In genomic region chr9:44318826-44319095, GRCm38 (mm10) we compare ENCODE assay signal across 8 mouse cellular contexts. TPM values are rescaled to one million over a fixed set of nuclear protein-coding genes. Genes with fewer than 3 reads are reported as not detected.
DNase-seq lines count a peak whose midpoint lies in the region; ATAC-seq and TF ChIP-seq lines count a peak whose summit lies in the region.

No protein-coding gene starts in this region.

- no peaks in the 10 kb centered on the region for H3K9me3 ChIP-seq in forebrain, embryonic 10.5 days
- no peaks in the 10 kb centered on the region for H3K9me3 ChIP-seq in kidney, postnatal 0 days (replicated peaks; ENCODE audit: low read length)
- no peaks in the 10 kb centered on the region for H3K9me3 ChIP-seq in midbrain, postnatal 0 days (ENCODE audit: low read length)

- DNase-seq in liver, adult 2 months (ENCODE audit: extremely low read depth, low read depth, low spot score) = no peak
- no peak for DNase-seq in liver
- no peak for DNase-seq in forebrain, embryonic 10.5 days (ENCODE audit: extremely low spot score, low spot score)
- no peak for DNase-seq in kidney, postnatal 0 days (ENCODE audit: low spot score)
- no peak for DNase-seq in midbrain, postnatal 0 days (ENCODE audit: low spot score)
- no peak for DNase-seq in spleen, postnatal 36 days (ENCODE audit: low spot score in 2 of 2)
- DNase-seq in left cerebral cortex, adult 9 months (ENCODE audit: low spot score in 2 of 2) = no peak

- peak overlapping the region; percentile 93 for H3K4me2 ChIP-seq in kidney, postnatal 0 days (ENCODE audit: low read length)
- peak overlapping the region; percentile 79 for H3K4me2 ChIP-seq in midbrain, postnatal 0 days (ENCODE audit: low read depth, low read length, poor library complexity, severe bottlenecking)

- H3K27me3 ChIP-seq in liver, adult 2 months (ENCODE audit: control insufficient read depth, insufficient read depth, low read length) = no peaks in the 10 kb centered on the region
- H3K27me3 ChIP-seq in forebrain, embryonic 10.5 days (ENCODE audit: poor library complexity, severe bottlenecking) = 0 out of 2 replicates have a peak, but pooled peaks cover 12% of the 10 kb centered on the region
- H3K27me3 ChIP-seq in kidney, postnatal 0 days (ENCODE audit: insufficient read depth, low read length) = no peaks in the 10 kb centered on the region
- H3K27me3 ChIP-seq in midbrain, postnatal 0 days (ENCODE audit: insufficient read depth, low read length) = no peaks in the 10 kb centered on the region

- peak overlapping the region; percentile 98 for H3K4me3 ChIP-seq in liver, adult 2 months (ENCODE audit: insufficient read depth, low read depth, low read length)
- H3K4me3 ChIP-seq in forebrain, embryonic 10.5 days = peak overlapping the region; percentile 91
- peak overlapping the region; percentile 84 for H3K4me3 ChIP-seq in kidney, postnatal 0 days (replicated peaks; ENCODE audit: low read depth, low read length)
- peak overlapping the region; percentile 92 for H3K4me3 ChIP-seq in midbrain, postnatal 0 days (ENCODE audit: low read depth, low read length)

- peak overlapping the region; percentile 99 for H3K9ac ChIP-seq in liver, adult 2 months (ENCODE audit: low read depth, low read length)
- H3K9ac ChIP-seq in kidney, postnatal 0 days (ENCODE audit: low read depth, low read length) = peak overlapping the region; percentile 88; the same call in 1 of the 2 replicates
- H3K9ac ChIP-seq in midbrain, postnatal 0 days (replicated peaks; ENCODE audit: low read length, poor library complexity, severe bottlenecking) = peak overlapping the region; percentile 89

- peaks cover 14% of the 10 kb centered on the region for H3K4me1 ChIP-seq in liver, adult 2 months (ENCODE audit: control insufficient read depth, insufficient read depth, low read length)
- H3K4me1 ChIP-seq in forebrain, embryonic 10.5 days = peaks cover 48% of the 10 kb centered on the region
- peaks cover 16% of the 10 kb centered on the region for H3K4me1 ChIP-seq in kidney, postnatal 0 days (replicated peaks; ENCODE audit: insufficient read depth, low read length)
- H3K4me1 ChIP-seq in midbrain, postnatal 0 days (ENCODE audit: insufficient read depth, low read length) = peaks cover 17% of the 10 kb centered on the region

- no peak for TF ChIP-seq CTCF in liver, adult 2 months (IDR thresholded peaks at IDR 0.05; ENCODE audit: low read depth, low read length)
- TF ChIP-seq CTCF in kidney, postnatal 0 days (IDR thresholded peaks at IDR 0.05; ENCODE audit: low read depth) = no peak
- no peak for TF ChIP-seq CTCF in midbrain, postnatal 0 days (IDR thresholded peaks at IDR 0.05)

- H3K79me2 ChIP-seq in liver, adult 2 months (ENCODE audit: control insufficient read depth, insufficient read depth, low read length) = peaks cover 18% of the 10 kb centered on the region

- peak overlapping the region; percentile 85 for H3K27ac ChIP-seq in liver, adult 2 months (replicated peaks; ENCODE audit: insufficient read depth, low read depth, low read length)
- H3K27ac ChIP-seq in forebrain, embryonic 10.5 days = no peak overlapping the region
- H3K27ac ChIP-seq in kidney, postnatal 0 days = peak overlapping the region; percentile 81
- no peak overlapping the region for H3K27ac ChIP-seq in midbrain, postnatal 0 days (ENCODE audit: low read depth, low read length)

- peaks cover 21% of the 10 kb centered on the region; the same call in 1 of the 2 replicates for H3K36me3 ChIP-seq in liver, adult 2 months (ENCODE audit: control insufficient read depth, insufficient read depth, low read length)
- H3K36me3 ChIP-seq in forebrain, embryonic 10.5 days (replicated peaks) = peaks cover 37% of the 10 kb centered on the region
- H3K36me3 ChIP-seq in kidney, postnatal 0 days (ENCODE audit: insufficient read depth, low read length) = peaks cover 25% of the 10 kb centered on the region
- peaks cover 26% of the 10 kb centered on the region for H3K36me3 ChIP-seq in midbrain, postnatal 0 days (ENCODE audit: insufficient read depth, low read length)

- 3% methylated on average over 3 of the region's 3 CpGs for WGBS in liver, adult 2 months
- 31% methylated on average over 3 of the region's 3 CpGs for WGBS in forebrain, embryonic 10.5 days
- WGBS in kidney, postnatal 0 days = 32% methylated on average over 3 of the region's 3 CpGs
- WGBS in midbrain, postnatal 0 days = 33% methylated on average over 3 of the region's 3 CpGs

- TF ChIP-seq POLR2A in liver, adult 2 months (IDR thresholded peaks at IDR 0.05; ENCODE audit: extremely low read depth, insufficient read depth, low read length) = 0 out of 2 replicates have a peak, but pooled peaks have one; percentile 20

- no peak for ATAC-seq in kidney, postnatal 0 days (replicated peaks; ENCODE audit: low FRiP score, low read depth)
- no peak for ATAC-seq in midbrain, postnatal 0 days (ENCODE audit: low FRiP score)
- no peak for ATAC-seq in megakaryocyte-erythroid progenitor cell, adult 5-6 weeks (replicated peaks; ENCODE audit: low FRiP score, low TSS enrichment, poor library complexity, severe bottlenecking)

RNA-seq across cellular contexts. Expression of gene C2cd2l, which starts 1.3 kb away (rescaled TPM):
- total RNA-seq in liver, adult 2 months (2014; rRNA removed) = 5.2 and 7.9 TPM in 2 replicates
- 60.1 and 60.9 TPM in 2 replicates for polyA plus RNA-seq in liver, adult 2 months (2012; rRNA removed)
- 8.3 and 8.7 TPM in 2 replicates for polyA plus RNA-seq in forebrain, embryonic 10.5 days (2016; fragmentation: Nextera tagmentation; extraction: Ambion mirVana)
- 11.6 and 13.0 TPM in 2 replicates for polyA plus RNA-seq in kidney, postnatal 0 days (2015; fragmentation: Nextera tagmentation; extraction: Ambion mirVana)
- total RNA-seq in midbrain, postnatal 0 days (2014; rRNA removed) = 48.9 and 57.1 TPM in 2 replicates
- 22.6 and 23.6 TPM in 2 replicates for polyA plus RNA-seq in midbrain, postnatal 0 days (2015; fragmentation: Nextera tagmentation; extraction: Ambion mirVana)
- 11.4 and 15.1 TPM in 2 replicates for total RNA-seq in megakaryocyte-erythroid progenitor cell, adult 5-6 weeks (2014; fragmentation: Nextera tagmentation)
- total RNA-seq in megakaryocyte-erythroid progenitor cell, adult 5-6 weeks (2017) = 4.0 and 6.9 TPM in 2 replicates

RNA-seq across cellular contexts. Expression of gene Dpagt1, which starts 7.1 kb away (rescaled TPM):
- total RNA-seq in liver, adult 2 months (2014; rRNA removed) = 8.7 and 13.1 TPM in 2 replicates
- polyA plus RNA-seq in liver, adult 2 months (2012; rRNA removed) = 57.4 and 71.7 TPM in 2 replicates
- polyA plus RNA-seq in forebrain, embryonic 10.5 days (2016; fragmentation: Nextera tagmentation; extraction: Ambion mirVana) = 48.0 and 49.3 TPM in 2 replicates
- 32.2 and 33.6 TPM in 2 replicates for polyA plus RNA-seq in kidney, postnatal 0 days (2015; fragmentation: Nextera tagmentation; extraction: Ambion mirVana)
- total RNA-seq in midbrain, postnatal 0 days (2014; rRNA removed) = 23.2 and 27.2 TPM in 2 replicates
- polyA plus RNA-seq in midbrain, postnatal 0 days (2015; fragmentation: Nextera tagmentation; extraction: Ambion mirVana) = 33.6 and 34.1 TPM in 2 replicates
- total RNA-seq in megakaryocyte-erythroid progenitor cell, adult 5-6 weeks (2014; fragmentation: Nextera tagmentation) = 31.0 and 35.5 TPM in 2 replicates
- total RNA-seq in megakaryocyte-erythroid progenitor cell, adult 5-6 weeks (2017) = 7.9 and 10.1 TPM in 2 replicates

RNA-seq across cellular contexts. Expression of gene Hinfp, which starts 13.3 kb away (rescaled TPM):
- 7.4 and 7.6 TPM in 2 replicates for total RNA-seq in liver, adult 2 months (2014; rRNA removed)
- polyA plus RNA-seq in liver, adult 2 months (2012; rRNA removed) = 10.6 and 16.9 TPM in 2 replicates
- polyA plus RNA-seq in forebrain, embryonic 10.5 days (2016; fragmentation: Nextera tagmentation; extraction: Ambion mirVana) = 32.8 and 33.0 TPM in 2 replicates
- 14.9 and 18.5 TPM in 2 replicates for polyA plus RNA-seq in kidney, postnatal 0 days (2015; fragmentation: Nextera tagmentation; extraction: Ambion mirVana)
- total RNA-seq in midbrain, postnatal 0 days (2014; rRNA removed) = 21.8 and 25.3 TPM in 2 replicates
- polyA plus RNA-seq in midbrain, postnatal 0 days (2015; fragmentation: Nextera tagmentation; extraction: Ambion mirVana) = 15.2 and 15.4 TPM in 2 replicates
- 25.3 and 43.7 TPM in 2 replicates for total RNA-seq in megakaryocyte-erythroid progenitor cell, adult 5-6 weeks (2014; fragmentation: Nextera tagmentation)
- 11.3 and 16.2 TPM in 2 replicates for total RNA-seq in megakaryocyte-erythroid progenitor cell, adult 5-6 weeks (2017)

RNA-seq across cellular contexts. Expression of gene H2afx, which starts 15.7 kb away (rescaled TPM):
- 5.6 and 11.2 TPM in 2 replicates for total RNA-seq in liver, adult 2 months (2014; rRNA removed)
- 22.5 and 23.6 TPM in 2 replicates for polyA plus RNA-seq in liver, adult 2 months (2012; rRNA removed)
- polyA plus RNA-seq in forebrain, embryonic 10.5 days (2016; fragmentation: Nextera tagmentation; extraction: Ambion mirVana) = 524 and 528 TPM in 2 replicates
- 186 and 205 TPM in 2 replicates for polyA plus RNA-seq in kidney, postnatal 0 days (2015; fragmentation: Nextera tagmentation; extraction: Ambion mirVana)
- 91.7 and 145 TPM in 2 replicates for total RNA-seq in midbrain, postnatal 0 days (2014; rRNA removed)
- 112 and 119 TPM in 2 replicates for polyA plus RNA-seq in midbrain, postnatal 0 days (2015; fragmentation: Nextera tagmentation; extraction: Ambion mirVana)
- 89.4 and 90.9 TPM in 2 replicates for total RNA-seq in megakaryocyte-erythroid progenitor cell, adult 5-6 weeks (2014; fragmentation: Nextera tagmentation)
- 133 and 205 TPM in 2 replicates for total RNA-seq in megakaryocyte-erythroid progenitor cell, adult 5-6 weeks (2017)

RNA-seq across cellular contexts. Expression of gene Hmbs, which starts 25.3 kb away (rescaled TPM):
- 61.3 and 67.7 TPM in 2 replicates for total RNA-seq in liver, adult 2 months (2014; rRNA removed)
- 58.8 and 61.4 TPM in 2 replicates for polyA plus RNA-seq in liver, adult 2 months (2012; rRNA removed)
- 196 and 210 TPM in 2 replicates for polyA plus RNA-seq in forebrain, embryonic 10.5 days (2016; fragmentation: Nextera tagmentation; extraction: Ambion mirVana)
- polyA plus RNA-seq in kidney, postnatal 0 days (2015; fragmentation: Nextera tagmentation; extraction: Ambion mirVana) = 88.2 and 95.8 TPM in 2 replicates
- 30.1 and 31.7 TPM in 2 replicates for total RNA-seq in midbrain, postnatal 0 days (2014; rRNA removed)
- polyA plus RNA-seq in midbrain, postnatal 0 days (2015; fragmentation: Nextera tagmentation; extraction: Ambion mirVana) = 55.5 and 56.9 TPM in 2 replicates
- total RNA-seq in megakaryocyte-erythroid progenitor cell, adult 5-6 weeks (2014; fragmentation: Nextera tagmentation) = 498 and 537 TPM in 2 replicates
- total RNA-seq in megakaryocyte-erythroid progenitor cell, adult 5-6 weeks (2017) = 135 and 240 TPM in 2 replicates

Comparison
In these comparisons a context has a peak if more than half of its experiments do, and no peak if none do; other contexts are left out.
1. H3K27ac ChIP-seq: peak in liver, adult 2 months (single experiment) and kidney, postnatal 0 days (single experiment); none in forebrain, embryonic 10.5 days (single experiment) and midbrain, postnatal 0 days (single experiment).
2. Peak in every context shown above with its lines, with median percentiles within 50 percentile points of each other: H3K4me3 ChIP-seq and H3K9ac ChIP-seq.